Mouse (Mus musculus) ES-E14 (cell line): ENCODE data around the gene Tmem108.

ENCODE experiments used
- HCFC1 ChIP-seq: IDR thresholded peaks from 2 replicates; pipeline ENCODE4 v1.6.1; 2012; ENCODE audit warnings: low read length, inconsistent platforms, borderline replicate concordance; ENCODE audit not compliant: insufficient read depth
- ZC3H11A ChIP-seq: IDR thresholded peaks from 2 replicates; pipeline ENCODE4 v1.6.1; 2012; ENCODE audit warnings: low read depth, mild to moderate bottlenecking, inconsistent platforms, low read length, borderline replicate concordance

- no peak for TF ChIP-seq ZC3H11A
- no peak for TF ChIP-seq HCFC1
Observed at GRCm38 (mm10) chr9:103721486-103721885, 40.2 kb downstream of the Tmem108 start.
